In genomic region chr5:23638023-23638422, GRCm38 (mm10) we compare ENCODE assay signal across 32 mouse cellular contexts. TPM values are rescaled to one million over a fixed set of nuclear protein-coding genes. Genes with fewer than 3 reads are reported as not detected.
A peak's percentile ranks its signal among the peaks of the same experiment; 100 is the strongest.
DNase-seq lines count a peak whose midpoint lies in the region; ATAC-seq and TF ChIP-seq lines count a peak whose summit lies in the region.
"Had no signal": no experiment of that assay in that cellular context is flagged by ENCODE, and none has a peak within 500 bp of the region (broad histone marks: within the 10 kb centered on the region; RNA-seq: fewer than 3 reads in every experiment).

No protein-coding gene starts in this region.

- H3K36me3 ChIP-seq in kidney, embryonic 15.5 days, result no peaks in the 10 kb centered on the region
- peaks cover 0 to 2% of the 10 kb centered on the region in 2 experiments for H3K36me3 ChIP-seq in CH12.LX (replicated peaks in 1 of 2; ENCODE audit: control insufficient read depth in 1 of 2, insufficient read depth in 1 of 2, low read length in 1 of 2)
- no peaks in the 10 kb centered on the region for H3K36me3 ChIP-seq in limb, embryonic 10.5 days
- H3K36me3 ChIP-seq: embryonic facial prominence, embryonic 12.5 days; G1E; limb, embryonic 15.5 days; midbrain, embryonic 13.5 days; neural tube, embryonic 15.5 days had no signal

- ATAC-seq in kidney, embryonic 15.5 days (replicated peaks; ENCODE audit: low FRiP score), result 0 out of 2 replicates have a peak, but pooled peaks have one; percentile 36
- no peak for ATAC-seq in megakaryocyte progenitor cell, adult 5-6 weeks (replicated peaks; ENCODE audit: poor library complexity)
- ATAC-seq: forebrain, embryonic 14.5 days; hindbrain, embryonic 16.5 days; midbrain, embryonic 13.5 days; Patski had no signal

- no peaks in the 10 kb centered on the region for H3K79me2 ChIP-seq in CH12.LX (replicated peaks; ENCODE audit: control insufficient read depth, extremely low read depth, insufficient read depth, poor library complexity, severe bottlenecking)

- in situ Hi-C loops in CH12.LX (cut with MboI; ENCODE audit: low pct_ligation_motif_present, low pct_unique_long_range_greater_than_20kb, low sequenced_read_pairs), result no loop called here

- TF ChIP-seq EP300 in CH12.LX (IDR thresholded peaks at IDR 0.05; ENCODE audit: low read length), result no peak

- intact Hi-C loops in left cerebral cortex, postnatal 14 days (cut with DNase I), result no loop called here

- no peaks in the 10 kb centered on the region for H3K9me3 ChIP-seq in kidney, embryonic 15.5 days (replicated peaks)
- no peaks in the 10 kb centered on the region for H3K9me3 ChIP-seq in CH12.LX (replicated peaks; ENCODE audit: low read length)
- H3K9me3 ChIP-seq in limb, embryonic 10.5 days (replicated peaks), result no peaks in the 10 kb centered on the region
- H3K9me3 ChIP-seq: embryonic facial prominence, embryonic 12.5 days; limb, embryonic 15.5 days; midbrain, embryonic 13.5 days; neural tube, embryonic 15.5 days had no signal

- TF ChIP-seq CTCF in CH12.LX (conservative IDR thresholded peaks at IDR 0.05 in 1 of 2, IDR thresholded peaks at IDR 0.05 in 1 of 2; ENCODE audit: low read depth in 2 of 2, low read length in 2 of 2), result peak in 1 of 2 experiments; percentile 25; a peak in 2 of 4 replicates

- H3K27me3 ChIP-seq in kidney, embryonic 15.5 days, result no peaks in the 10 kb centered on the region
- no peaks in the 10 kb centered on the region for H3K27me3 ChIP-seq in CH12.LX (replicated peaks)
- H3K27me3 ChIP-seq in limb, embryonic 10.5 days (ENCODE audit: low read depth, poor library complexity, severe bottlenecking), result no peaks in the 10 kb centered on the region
- H3K27me3 ChIP-seq: embryonic facial prominence, embryonic 12.5 days; limb, embryonic 15.5 days; megakaryocyte, embryonic 14.5 days; midbrain, embryonic 13.5 days; neural tube, embryonic 15.5 days; Patski had no signal

- H3K4me2 ChIP-seq in kidney, embryonic 15.5 days, result no peak overlapping the region
- 0 out of 2 replicates have a peak overlapping the region, but pooled peaks have one; percentile 3 for H3K4me2 ChIP-seq in CH12.LX (ENCODE audit: insufficient read depth, low read depth, poor library complexity, severe bottlenecking)
- H3K4me2 ChIP-seq: embryonic facial prominence, embryonic 12.5 days; limb, embryonic 15.5 days; lung, embryonic 14.5 days; midbrain, embryonic 13.5 days; neural tube, embryonic 15.5 days had no signal

- no peak overlapping the region for H3K27ac ChIP-seq in kidney, embryonic 15.5 days
- no peak overlapping the region for H3K27ac ChIP-seq in CH12.LX (ENCODE audit: insufficient read depth, low read depth)
- no peak overlapping the region for H3K27ac ChIP-seq in limb, embryonic 10.5 days
- H3K27ac ChIP-seq: embryonic facial prominence, embryonic 12.5 days; heart, adult 2 months; left cerebral cortex, adult 2 months; limb, embryonic 15.5 days; liver, embryonic 14.5 days; midbrain, embryonic 13.5 days; neural tube, embryonic 15.5 days had no signal

- H3K4me1 ChIP-seq in kidney, embryonic 15.5 days, result no peaks in the 10 kb centered on the region
- H3K4me1 ChIP-seq in CH12.LX (ENCODE audit: control insufficient read depth in 1 of 2, insufficient read depth in 2 of 2), result peaks cover 5 to 35% of the 10 kb centered on the region in 2 experiments
- H3K4me1 ChIP-seq in limb, embryonic 10.5 days, result no peaks in the 10 kb centered on the region
- H3K4me1 ChIP-seq: embryonic facial prominence, embryonic 12.5 days; limb, embryonic 15.5 days; midbrain, embryonic 13.5 days had no signal

- dilution Hi-C loops in CH12.LX (cut with MboI; ENCODE audit: extremely low pct_ligation_motif_present, extremely low pct_unique_long_range_greater_than_20kb, low sequenced_read_pairs), result no loop called here

- TF ChIP-seq RAD21 in CH12.LX (IDR thresholded peaks at IDR 0.05; ENCODE audit: low read depth, low read length), result no peak

- no peak for TF ChIP-seq POLR2A in CH12.LX (IDR thresholded peaks at IDR 0.05; ENCODE audit: low read depth, low read length)

- no peak overlapping the region for H3K9ac ChIP-seq in kidney, embryonic 15.5 days
- H3K9ac ChIP-seq in CH12.LX (ENCODE audit: insufficient read depth, low read depth), result no peak overlapping the region
- H3K9ac ChIP-seq: embryonic facial prominence, embryonic 12.5 days; limb, embryonic 15.5 days; liver, embryonic 14.5 days; lung, embryonic 14.5 days; midbrain, embryonic 13.5 days; neural tube, embryonic 15.5 days had no signal

- no peak for DNase-seq in kidney, postnatal 10 days
- peak; percentile 67 for DNase-seq in CH12.LX (ENCODE audit: extremely low read depth)
- peak; percentile 15 for DNase-seq in limb, embryonic 10.5 days (ENCODE audit: low spot score)
- no peak for DNase-seq in left cerebral cortex, postnatal 14 days (ENCODE audit: low spot score in 2 of 2)
- DNase-seq in layer of hippocampus, adult 11-12 months (ENCODE audit: low spot score), result no peak
- DNase-seq: adrenal gland, postnatal 14 days; cerebellum, adult 11-12 months; cerebellum, adult 9-11 months; embryo, embryonic 11 days; gastrocnemius, postnatal 14 days; heart, adult 2 months; heart, postnatal 14 days; kidney, adult 18-20 months; kidney, postnatal 14 days; left cerebral cortex, postnatal 4 days; lung, embryonic 14.5 days; lung, postnatal 14 days; right cerebral cortex, postnatal 25 days; thymus, postnatal 14 days had no signal

- WGBS in kidney, embryonic 15.5 days, result 55% methylated on average over 4 of the region's 4 CpGs
- 75% methylated on average over 4 of the region's 4 CpGs for WGBS in limb, embryonic 10.5 days

- no peak overlapping the region for H3K4me3 ChIP-seq in kidney, embryonic 15.5 days (replicated peaks)
- no peak overlapping the region for H3K4me3 ChIP-seq in CH12.LX (replicated peaks in 1 of 3; ENCODE audit: low read depth in 2 of 3, low read length in 2 of 3, poor library complexity in 1 of 3)
- no peak overlapping the region for H3K4me3 ChIP-seq in limb, embryonic 10.5 days
- H3K4me3 ChIP-seq: embryonic facial prominence, embryonic 12.5 days; heart, adult 2 months; left cerebral cortex, adult 2 months; limb, embryonic 15.5 days; megakaryocyte, embryonic 14.5 days; midbrain, embryonic 13.5 days; neural tube, embryonic 15.5 days had no signal

TF ChIP-seq in CH12.LX, 34 proteins besides CTCF, POLR2A, EP300 and RAD21 (continues in another document):
- TF ChIP-seq CHD2 (IDR thresholded peaks at IDR 0.05; ENCODE audit: low read length), result no peak
- TF ChIP-seq PAX5 (IDR thresholded peaks at IDR 0.05; ENCODE audit: low read length), result no peak
- no peak for TF ChIP-seq ZC3H11A (IDR thresholded peaks at IDR 0.05; ENCODE audit: low read depth, low read length)
- TF ChIP-seq MAFK (IDR thresholded peaks at IDR 0.05; ENCODE audit: insufficient replicate concordance, low read length), result 0 out of 2 replicates have a peak, but pooled peaks have one; percentile 28
- peak; percentile 46 for TF ChIP-seq MAX (IDR thresholded peaks at IDR 0.05; ENCODE audit: low read length)
- TF ChIP-seq ETS1 (conservative IDR thresholded peaks at IDR 0.05; ENCODE audit: low read depth, low read length), result no peak; the same call in 1 of the 2 replicates
- TF ChIP-seq NELFE (IDR thresholded peaks at IDR 0.05; ENCODE audit: low read depth, low read length), result no peak
- TF ChIP-seq BHLHE40 (IDR thresholded peaks at IDR 0.05; ENCODE audit: low read depth, low read length), result peak; percentile 98
- TF ChIP-seq ZMIZ1 (IDR thresholded peaks at IDR 0.05; ENCODE audit: low read depth, low read length), result no peak
- no peak for TF ChIP-seq CHD1 (IDR thresholded peaks at IDR 0.05; ENCODE audit: low read depth, low read length)
- no peak for TF ChIP-seq HCFC1 (IDR thresholded peaks at IDR 0.05; ENCODE audit: low read depth, low read length)
- no peak for TF ChIP-seq GABPA (IDR thresholded peaks at IDR 0.05; ENCODE audit: insufficient replicate concordance, low read depth, low read length)
- 0 out of 2 replicates have a peak, but pooled peaks have one; percentile 22 for TF ChIP-seq MAZ (IDR thresholded peaks at IDR 0.05; ENCODE audit: low read depth, low read length)
- peak; percentile 14; the same call in 1 of the 2 replicates for TF ChIP-seq MYC (IDR thresholded peaks at IDR 0.05; ENCODE audit: low read depth, low read length)
- TF ChIP-seq MEF2A (IDR thresholded peaks at IDR 0.05; ENCODE audit: borderline replicate concordance, low read depth, low read length), result no peak
- no peak for TF ChIP-seq KAT2A (IDR thresholded peaks at IDR 0.05; ENCODE audit: insufficient replicate concordance, low read length)
- no peak for TF ChIP-seq POLR2AphosphoS2 (IDR thresholded peaks at IDR 0.05; ENCODE audit: low read depth, low read length)
- no peak for TF ChIP-seq JUND (conservative IDR thresholded peaks at IDR 0.05; ENCODE audit: low read depth, low read length)
- no peak for TF ChIP-seq E2F4 (IDR thresholded peaks at IDR 0.05; ENCODE audit: insufficient replicate concordance, low read depth, low read length)
- peak; percentile 55; the same call in 1 of the 2 replicates for TF ChIP-seq SIN3A (IDR thresholded peaks at IDR 0.05; ENCODE audit: low read length)
- TF ChIP-seq UBTF (IDR thresholded peaks at IDR 0.05; ENCODE audit: low read depth, low read length), result no peak
- no peak for TF ChIP-seq SMC3 (IDR thresholded peaks at IDR 0.05; ENCODE audit: low read depth, low read length)
- TF ChIP-seq JUN (IDR thresholded peaks at IDR 0.05; ENCODE audit: insufficient read depth, low read depth, low read length), result no peak
- TF ChIP-seq TBP (conservative IDR thresholded peaks at IDR 0.05; ENCODE audit: low read depth, low read length), result no peak
- TF ChIP-seq TCF12 (IDR thresholded peaks at IDR 0.05; ENCODE audit: low read depth, low read length), result no peak
- TF ChIP-seq USF1 (IDR thresholded peaks at IDR 0.05; ENCODE audit: low read depth, low read length), result no peak
- TF ChIP-seq IRF4 (IDR thresholded peaks at IDR 0.05; ENCODE audit: low read depth, low read length), result no peak
- no peak for TF ChIP-seq ZNF384 (IDR thresholded peaks at IDR 0.05; ENCODE audit: low read depth, low read length)
- no peak for TF ChIP-seq USF2 (conservative IDR thresholded peaks at IDR 0.05; ENCODE audit: low read depth, low read length)
- no peak for TF ChIP-seq MXI1 (IDR thresholded peaks at IDR 0.05; ENCODE audit: low read depth, low read length)

RNA-seq across cellular contexts. Expression of gene Srpk2, which starts 46.4 kb away (rescaled TPM):
- polyA plus RNA-seq in kidney, embryonic 15.5 days (2015; fragmentation: Nextera tagmentation; extraction: Ambion mirVana), result 45.2 and 47.6 TPM in 2 replicates
- 17.4 and 20.6 TPM in 2 replicates for total RNA-seq in CH12.LX (2012; rRNA removed)
- 23.3 and 25.4 TPM in 2 replicates for total RNA-seq in CH12.LX (2014; rRNA removed)
- 31.1 and 31.2 TPM in 2 replicates for polyA plus RNA-seq in CH12.LX (2012; ENCODE audit: insufficient read length, low read depth)
- 36.9 and 44.1 TPM in 2 replicates for polyA plus RNA-seq in limb, embryonic 10.5 days (2016; fragmentation: Nextera tagmentation; extraction: Ambion mirVana)
- 41.4 and 46.6 TPM in 2 replicates for total RNA-seq in megakaryocyte progenitor cell, adult 5-6 weeks (2015)
- 51.7 and 55.9 TPM in 2 replicates for total RNA-seq in megakaryocyte progenitor cell, adult 5-6 weeks (2017)
- 100 to 1,000 TPM; 182 to 186 TPM for total RNA-seq in left cerebral cortex, postnatal 14 days (2021)

Comparison
In these comparisons a context has a peak if more than half of its experiments do, and no peak if none do; other contexts are left out.
1. DNase-seq: peak in CH12.LX (single experiment) and limb, embryonic 10.5 days (single experiment); none in kidney, postnatal 10 days (single experiment), left cerebral cortex, postnatal 14 days (0 of 2) and layer of hippocampus, adult 11-12 months (single experiment).